Mouse (Mus musculus): ENCODE measurements around the gene Hykk.

Hykk gene

DNA sequence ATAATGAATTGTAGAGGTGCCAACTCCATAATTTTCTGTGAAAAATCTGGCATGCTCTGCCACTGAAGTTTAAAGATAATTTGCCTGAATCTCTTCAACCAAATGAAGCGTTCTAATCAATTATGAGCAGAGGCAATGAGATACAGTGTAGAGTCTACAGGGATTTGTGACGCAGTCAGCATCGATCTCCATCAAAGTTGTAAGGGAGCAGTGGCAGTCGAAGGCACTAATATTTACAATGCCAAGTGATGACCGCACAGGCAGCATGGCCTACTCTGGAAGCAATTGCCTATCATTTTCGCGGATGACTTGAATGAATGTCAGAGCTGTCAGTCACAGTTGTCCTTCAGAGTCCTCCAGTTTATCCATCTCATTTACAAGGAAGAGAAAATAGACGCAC, 63.6 kb downstream of the Hykk start, which contains the start of gene Chrna5:
TSS of gene Chrna5 (plus strand) at position 207 of the 400 bp plus-strand sequence.
- DNase-seq (ENCODE audit: low read depth, low spot score) = no peak

DNA sequence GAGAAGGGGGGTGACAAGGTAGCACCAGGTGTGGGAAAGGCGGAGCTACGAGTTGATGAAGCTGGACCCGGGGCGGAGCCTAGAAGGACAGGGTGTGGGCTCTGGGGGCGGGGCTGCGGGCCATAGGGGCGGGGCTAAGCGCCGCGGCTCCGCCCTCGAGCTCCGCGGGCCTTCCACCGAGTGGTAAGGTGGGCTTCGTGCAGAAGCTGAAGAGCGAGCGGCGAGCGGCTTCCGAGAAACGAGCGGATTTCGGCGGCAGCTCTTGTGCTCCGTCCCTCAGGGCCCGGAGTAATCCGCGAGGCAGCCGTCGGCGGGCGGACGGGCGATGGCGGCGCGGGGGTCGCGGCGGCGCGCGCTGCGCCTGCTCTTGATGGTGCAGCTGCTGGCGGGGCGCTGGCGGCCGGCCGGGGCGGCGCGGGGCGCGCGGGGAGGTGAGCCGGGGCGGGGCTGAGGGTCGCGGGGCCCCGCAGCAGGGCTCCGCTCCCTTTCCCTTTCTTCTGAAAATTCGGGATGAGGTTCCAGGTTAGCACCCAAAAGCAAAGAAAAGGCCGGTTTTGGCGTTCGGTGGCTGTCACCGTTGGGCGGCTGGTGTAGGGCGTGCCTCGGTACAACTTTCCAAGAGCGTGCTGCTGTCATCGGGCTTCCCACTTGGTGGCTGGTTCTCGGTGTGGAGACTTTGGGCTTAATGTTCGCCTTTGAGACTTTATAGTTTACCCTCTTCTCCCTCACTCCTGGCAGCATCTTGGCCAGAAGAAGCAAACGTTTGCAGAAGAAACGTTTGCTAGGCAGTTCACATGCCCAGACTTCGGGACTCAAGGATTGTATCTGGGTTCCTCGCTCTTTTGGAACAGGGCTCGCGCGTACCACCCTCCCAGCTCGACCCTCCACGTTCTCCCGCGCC, 64.5 kb downstream of the Hykk start:
- DNase-seq (ENCODE audit: low read depth, low spot score) = no peak

DNA sequence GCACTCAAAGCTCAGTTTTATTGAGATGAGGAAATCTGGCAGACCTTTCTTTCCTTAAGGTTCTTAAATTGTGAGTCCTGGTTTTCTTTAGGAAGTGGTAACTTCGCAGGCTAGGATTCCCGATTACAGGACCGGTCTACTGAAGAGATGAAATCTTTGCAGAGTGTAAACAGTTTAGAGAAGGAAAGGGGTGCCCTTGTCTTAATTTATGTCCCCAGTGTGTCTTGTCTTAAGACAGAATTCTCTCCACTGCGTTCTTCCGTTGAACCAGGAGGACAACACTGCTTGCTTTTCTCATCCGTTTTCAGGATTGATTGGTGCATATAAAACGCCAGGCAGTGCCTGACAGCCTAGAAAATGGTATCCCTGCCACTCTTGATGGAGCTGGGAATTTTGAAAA, 65.3 kb downstream of the Hykk start:
- DNase-seq (ENCODE audit: low read depth, low spot score) = no peak

DNA sequence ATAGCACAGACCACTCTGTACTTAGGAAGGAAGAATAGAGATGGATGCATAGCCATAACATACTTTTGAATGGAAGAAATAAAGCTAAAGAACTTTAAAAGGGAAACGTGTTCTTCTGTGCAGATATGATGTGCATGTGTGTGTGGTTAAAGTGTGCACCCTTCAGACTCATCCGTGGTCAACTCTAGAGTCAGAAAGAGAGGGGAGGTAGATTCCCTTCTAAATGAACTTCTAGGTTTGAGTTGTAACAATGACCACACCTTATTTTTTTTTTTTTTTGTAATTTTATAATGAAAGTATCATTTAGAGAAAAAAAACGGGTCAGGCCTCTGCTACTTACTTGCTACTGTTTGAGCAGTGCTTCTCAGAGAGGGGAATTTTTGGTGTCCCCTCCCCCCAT, 73.3 kb downstream of the Hykk start:
- DNase-seq (ENCODE audit: low read depth, low spot score) = no peak

- DNase-seq (ENCODE audit: low read depth, low spot score) = no peak
These were observed 77.3 kb downstream of the Hykk start for GRCm38 (mm10) chr9:54994381-54994780.

- no peak for DNase-seq (ENCODE audit: low read depth, low spot score)
These were observed 78.6 kb downstream of the Hykk start for GRCm38 (mm10) chr9:54995645-54996044.

Measured in retina, adult 2 months (tissue).